Comparison of ENCODE assay signal across 8 mouse cellular contexts in genomic region chr11:95231688-95232328, GRCm38 (mm10). TPM values are rescaled to one million over a fixed set of nuclear protein-coding genes. Genes with fewer than 3 reads are reported as not detected.
DNase-seq lines count a peak whose midpoint lies in the region; ATAC-seq lines count a peak whose summit lies in the region.

No protein-coding gene starts in this region.

- intact Hi-C loops in left cerebral cortex, postnatal 4 days (cut with DNase I): loop anchor here (5.0 kb wide), 1 partner anchor 115 kb away; no protein-coding TSS in a partner anchor

- no peaks in the 10 kb centered on the region for H3K9me3 ChIP-seq in hindbrain, embryonic 16.5 days (ENCODE audit: control insufficient read depth, low read length)
- no peaks in the 10 kb centered on the region for H3K9me3 ChIP-seq in midbrain, embryonic 10.5 days (replicated peaks)

- peak; percentile 74 for ATAC-seq in hindbrain, embryonic 16.5 days

- H3K4me1 ChIP-seq in hindbrain, embryonic 16.5 days (ENCODE audit: control insufficient read depth, insufficient read depth, low read depth, low read length): peaks cover 2% of the 10 kb centered on the region; the same call in 1 of the 2 replicates
- H3K4me1 ChIP-seq in midbrain, embryonic 10.5 days: peaks cover 37% of the 10 kb centered on the region

- peak; percentile 79 for DNase-seq in ZHBTc4 (ENCODE audit: low read depth, low spot score)
- DNase-seq in cerebellum, postnatal 14 days: peak; percentile 92 to 94
- peak; percentile 64 for DNase-seq in gastrocnemius, adult 18-20 months (ENCODE audit: low spot score)
- peak; percentile 84 for DNase-seq in left cerebral cortex, postnatal 4 days
- peak; percentile 83 for DNase-seq in midbrain, embryonic 10.5 days (ENCODE audit: low spot score)
- DNase-seq in right cerebral cortex, postnatal 4 days: peak; percentile 87
- DNase-seq in urinary bladder, postnatal 4 days (ENCODE audit: low spot score in 2 of 2): peak; percentile 58 to 79

- H3K9ac ChIP-seq in hindbrain, embryonic 16.5 days (ENCODE audit: low read depth, low read length): no peak overlapping the region

- peak overlapping the region; percentile 48 for H3K4me2 ChIP-seq in hindbrain, embryonic 16.5 days (ENCODE audit: low read length)

- H3K27ac ChIP-seq in hindbrain, embryonic 16.5 days (ENCODE audit: low read depth, low read length): no peak overlapping the region
- H3K27ac ChIP-seq in midbrain, embryonic 10.5 days (replicated peaks): no peak overlapping the region

- H3K27me3 ChIP-seq in hindbrain, embryonic 16.5 days (replicated peaks; ENCODE audit: control insufficient read depth, insufficient read depth, low read length): peaks cover 2% of the 10 kb centered on the region
- peaks cover 59% of the 10 kb centered on the region for H3K27me3 ChIP-seq in midbrain, embryonic 10.5 days (ENCODE audit: low read depth, poor library complexity, severe bottlenecking)

- WGBS in hindbrain, embryonic 16.5 days: 8% methylated on average over 22 of the region's 24 CpGs
- 8% methylated on average over 24 of the region's 24 CpGs for WGBS in midbrain, embryonic 10.5 days

- H3K36me3 ChIP-seq in hindbrain, embryonic 16.5 days (ENCODE audit: control insufficient read depth, insufficient read depth, low read length): no peaks in the 10 kb centered on the region
- H3K36me3 ChIP-seq in midbrain, embryonic 10.5 days: no peaks in the 10 kb centered on the region

- no peak overlapping the region for H3K4me3 ChIP-seq in hindbrain, embryonic 16.5 days (ENCODE audit: low read length)
- H3K4me3 ChIP-seq in midbrain, embryonic 10.5 days: peak overlapping the region; percentile 32

RNA-seq across cellular contexts. Expression of gene Tac4, which starts 29.5 kb away (rescaled TPM):
- not detected for total RNA-seq in gastrocnemius, adult 18-20 months (2021)
- polyA plus RNA-seq in hindbrain, embryonic 16.5 days (2015; fragmentation: Nextera tagmentation; extraction: Ambion mirVana): not detected in 2 replicates
- not detected for total RNA-seq in left cerebral cortex, postnatal 4 days (2021)
- polyA plus RNA-seq in midbrain, embryonic 10.5 days (2016; fragmentation: Nextera tagmentation; extraction: Ambion mirVana): not detected in 2 replicates
